Mouse (Mus musculus) heart, adult 2 months (tissue): ENCODE results near the gene Pik3cb. TPM values are rescaled to one million over a fixed set of nuclear protein-coding genes. Genes with fewer than 3 reads are reported as not detected.

Source experiments
- DNase-seq, 2 experiments: peaks; one replicate each; pipeline ENCODE4 v3.0.0; 2021
- H3K27ac ChIP-seq: fragments of 200-600 bp; 2 replicates; pipeline ENCODE4 v1.8.1; 2022
- H3K27me3 ChIP-seq: fragments of 200-500 bp; 2 replicates; pipeline ENCODE4 v1.6.1; 2012; ENCODE audit warnings: mild to moderate bottlenecking, low read length, inconsistent platforms, mixed read lengths; ENCODE audit not compliant: control insufficient read depth, insufficient read depth
- H3K36me3 ChIP-seq: fragments of 200-500 bp; 2 replicates; pipeline ENCODE4 v1.6.1; 2012; ENCODE audit warnings: low read length, inconsistent platforms; ENCODE audit not compliant: control insufficient read depth, insufficient read depth
- H3K4me1 ChIP-seq: fragments of 200-500 bp; 2 replicates; pipeline ENCODE4 v1.6.1; 2011; ENCODE audit warnings: low read length; ENCODE audit not compliant: control insufficient read depth, insufficient read depth
- H3K4me3 ChIP-seq: fragments of 200-600 bp; 2 replicates; pipeline ENCODE4 v1.8.1; 2022
- H3K79me2 ChIP-seq: fragments of 200-500 bp; replicated peaks from 2 replicates; pipeline ENCODE4 v1.6.1; 2012; ENCODE audit warnings: mild to moderate bottlenecking, inconsistent platforms, low read length, moderate library complexity, mixed read lengths; ENCODE audit not compliant: control insufficient read depth, insufficient read depth
- H3K9ac ChIP-seq: fragments of 200-500 bp; 2 replicates; pipeline ENCODE4 v1.6.1; 2012; ENCODE audit warnings: low read depth, mild to moderate bottlenecking, control low read depth, inconsistent platforms, low read length, mixed read lengths
- CTCF ChIP-seq: fragments of 200-600 bp; IDR thresholded peaks from 2 replicates; pipeline ENCODE4 v1.8.1; 2022; ENCODE audit warnings: antibody characterized with exemption, mild to moderate bottlenecking, moderate library complexity
- EP300 ChIP-seq: fragments of 200-500 bp; IDR thresholded peaks from 2 replicates; pipeline ENCODE4 v1.6.1; 2011; ENCODE audit warnings: low read depth, low read length, control low read depth; ENCODE audit not compliant: insufficient read depth
- POLR2A ChIP-seq: fragments of 200-500 bp; IDR thresholded peaks from 2 replicates; pipeline ENCODE4 v1.6.1; 2011; ENCODE audit warnings: mild to moderate bottlenecking, low read depth, low read length, control low read depth; ENCODE audit not compliant: insufficient read depth
- WGBS: fragments of 180-500 bp; shearing (Covaris S2); methylation state at CpG from one replicate; pipeline ENCODE4 v1.1.7; 2018; 5-methylcytosine and 5-hydroxymethylcytosine counted together
- intact Hi-C: fragments of 180-260 bp; cut with DNase I; formaldehyde crosslinking; loops from one replicate; pipeline ENCODE4 v1.15.1; 2025
- polyA plus RNA-seq: library from polyadenylated mRNA; depleted of rRNA; stranded (reverse); fragments of >200 nt; gene quantifications from 2 replicates; pipeline ENCODE4 v1.2.3, GENCODE M21; 2012
- total RNA-seq, 2 experiments: library from RNA; stranded (reverse); gene quantifications; 2 replicates each; pipeline ENCODE4 v1.2.3; 2021

Gene Pik3cb
- total and polyA plus RNA-seq, 3 experiments = 2.6 to 10.8 (median 10.0) TPM

DNA sequence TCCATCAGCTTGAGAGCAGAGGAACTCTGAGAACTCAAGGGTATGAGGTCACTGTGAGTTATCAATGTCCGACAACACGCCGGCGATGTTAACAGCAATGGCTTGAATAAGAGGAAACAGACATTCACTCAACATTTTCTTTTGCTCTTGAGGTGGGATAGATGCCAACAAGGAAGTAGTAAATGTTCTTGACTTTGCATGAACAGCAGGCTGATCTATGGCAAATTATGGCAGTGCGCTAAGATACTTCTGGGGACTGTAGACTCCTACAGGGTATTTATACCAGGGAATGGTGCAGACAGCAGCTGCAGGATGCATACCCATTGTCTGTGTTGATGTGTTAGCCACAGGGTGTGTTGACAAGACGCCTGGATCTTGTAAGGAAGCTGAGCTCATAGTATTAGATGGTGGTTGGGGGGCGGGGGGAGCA lies 17.8 kb upstream of the Pik3cb start:
- Histone ChIP-seq H3K4me1 (peaks cover 2% of the 10 kb centered on the region), H3K36me3 (no peaks in the 10 kb centered on the region), H3K4me3 (no peak overlapping the region), H3K9ac (no peak overlapping the region), H3K27me3 (no peaks in the 10 kb centered on the region), H3K27ac (no peak overlapping the region), H3K79me2 (no peaks in the 10 kb centered on the region)
- WGBS = 9% methylated on average over 7 of the region's 7 CpGs
- DNase-seq = no peak
- intact Hi-C loops = no loop called here
- no peak for TF ChIP-seq POLR2A

DNA sequence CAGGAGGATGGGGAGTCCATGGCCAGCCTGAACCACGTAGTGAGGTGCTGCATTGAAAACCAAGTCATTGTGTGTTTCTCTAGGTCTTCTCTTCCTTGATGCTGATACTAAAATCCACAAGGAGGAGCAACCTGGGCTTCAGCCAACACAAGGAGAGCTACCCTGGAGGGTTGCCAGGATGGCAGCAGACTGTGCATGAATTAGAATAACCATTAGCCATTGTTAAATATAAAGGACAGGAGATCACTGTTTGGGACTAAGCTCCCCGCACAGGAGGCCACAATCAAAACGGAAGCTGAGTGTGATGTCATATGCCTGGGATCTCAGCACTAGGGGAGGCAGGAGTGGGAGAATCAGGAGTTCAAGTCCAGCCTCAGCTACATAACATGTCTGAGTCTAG lies 13.2 kb upstream of the Pik3cb start:
- intact Hi-C loops = no loop called here
- Histone ChIP-seq H3K36me3 (no peaks in the 10 kb centered on the region), H3K9ac (no peak overlapping the region), H3K79me2 (no peaks in the 10 kb centered on the region), H3K27ac (no peak overlapping the region), H3K4me1 (peaks cover under 1% of the 10 kb centered on the region), H3K27me3 (no peaks in the 10 kb centered on the region), H3K4me3 (no peak overlapping the region)
- TF ChIP-seq EP300 = no peak
- TF ChIP-seq CTCF = peak; percentile 33
- DNase-seq = peak; percentile 39 to 56
- 23% methylated on average over 3 of the region's 3 CpGs for WGBS

DNA sequence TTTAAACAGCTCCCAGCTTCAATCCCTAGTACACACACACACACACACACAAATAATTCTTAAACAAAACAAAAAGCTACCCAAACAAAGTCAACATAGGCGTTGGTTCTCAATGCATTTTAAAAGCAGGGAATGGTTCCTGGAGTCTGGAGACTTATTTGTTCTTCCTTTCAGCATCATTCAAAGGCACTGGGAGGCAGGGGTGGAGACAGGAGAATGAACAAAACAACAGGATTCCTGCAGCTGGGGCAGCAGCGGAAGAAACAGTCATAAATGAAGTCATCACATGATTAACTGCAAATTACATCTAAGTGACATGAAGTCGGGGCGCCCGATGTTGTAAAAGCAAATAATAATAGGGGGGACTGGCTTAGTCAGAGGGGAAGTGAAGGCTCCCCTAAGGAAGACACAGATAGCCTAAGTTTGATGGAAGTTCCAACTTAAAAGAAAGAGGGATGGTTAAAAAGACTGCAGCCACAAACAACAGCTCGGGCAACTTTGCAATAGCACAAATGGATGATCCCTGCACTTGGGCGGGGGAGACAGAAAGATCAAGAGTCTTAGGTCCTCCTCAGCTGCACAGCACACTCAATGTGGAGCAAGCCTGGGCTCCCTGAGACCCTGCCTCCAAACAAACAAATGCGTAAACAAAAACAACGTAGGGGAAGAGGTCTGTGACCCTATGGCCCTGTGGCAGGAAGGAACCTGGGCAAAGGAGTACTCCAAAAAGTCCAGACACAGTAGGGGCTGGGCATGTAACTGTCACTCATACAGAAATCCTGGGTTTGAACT lies 12.5 kb upstream of the Pik3cb start:
- H3K36me3 ChIP-seq = no peaks in the 10 kb centered on the region
- H3K4me1 ChIP-seq = no peaks in the 10 kb centered on the region
- intact Hi-C loops = no loop called here
- no peak overlapping the region for H3K4me3 ChIP-seq
- no peak for TF ChIP-seq EP300
- no peak for TF ChIP-seq POLR2A
- TF ChIP-seq CTCF = no peak
- no peak for DNase-seq
- WGBS = 42% methylated on average over 9 of the region's 9 CpGs
- peak overlapping the region; percentile 31; the same call in 1 of the 2 replicates for H3K27ac ChIP-seq
- no peaks in the 10 kb centered on the region for H3K79me2 ChIP-seq
- H3K27me3 ChIP-seq = no peaks in the 10 kb centered on the region
- H3K9ac ChIP-seq = no peak overlapping the region

DNA sequence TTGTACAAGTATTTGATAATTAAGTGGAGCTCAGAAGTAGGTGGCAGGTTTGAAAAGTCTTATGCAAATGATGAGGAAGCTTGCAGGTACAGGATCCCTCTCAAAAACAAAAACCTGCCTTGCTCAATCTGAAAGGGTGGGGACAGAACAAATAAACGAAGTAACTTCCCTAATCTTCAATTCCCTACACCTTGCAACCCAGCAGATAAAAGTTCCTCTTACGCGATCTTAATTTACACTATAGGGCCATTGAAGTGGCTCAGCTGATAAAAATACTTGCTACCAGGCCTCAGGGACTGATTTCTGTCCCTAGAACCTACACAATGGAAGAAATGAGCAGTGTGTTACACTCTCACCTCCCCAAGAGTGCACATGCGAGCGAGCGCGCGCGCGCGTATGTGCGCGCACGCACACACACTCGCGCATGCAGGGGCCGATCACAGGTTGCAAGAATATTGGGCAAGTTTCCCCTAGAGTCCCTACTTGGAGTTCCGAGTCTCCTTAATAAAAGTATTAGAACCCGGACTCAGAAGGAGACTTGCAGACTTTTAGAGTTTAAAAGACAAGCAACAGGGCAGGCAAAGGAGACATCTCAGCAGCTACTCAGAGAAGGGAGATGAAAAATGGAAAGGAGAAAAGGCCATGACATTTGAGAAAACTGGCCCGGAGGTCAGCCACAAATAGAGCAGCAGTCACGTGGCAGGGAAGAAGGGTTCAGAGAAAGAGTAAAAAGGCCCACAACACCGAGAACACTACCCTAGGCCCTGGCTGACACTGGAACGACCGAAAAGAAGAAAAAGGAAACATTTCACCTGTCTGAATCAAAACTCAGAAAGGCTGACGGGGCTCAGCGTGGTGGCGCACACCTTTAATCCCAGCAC lies 6.7 kb upstream of the Pik3cb start:
- H3K27ac ChIP-seq = no peak overlapping the region
- intact Hi-C loops = loop anchor here (10.0 kb wide), 1 partner anchor 288 kb away; the partner anchor contains the start of gene Mras
- H3K36me3 ChIP-seq = no peaks in the 10 kb centered on the region
- H3K27me3 ChIP-seq = no peaks in the 10 kb centered on the region
- no peaks in the 10 kb centered on the region for H3K4me1 ChIP-seq
- TF ChIP-seq POLR2A = no peak
- TF ChIP-seq CTCF = no peak
- no peak for TF ChIP-seq EP300
- no peak for DNase-seq
- no peaks in the 10 kb centered on the region for H3K79me2 ChIP-seq
- H3K9ac ChIP-seq = no peak overlapping the region
- H3K4me3 ChIP-seq = no peak overlapping the region
- WGBS = 82% methylated on average over 27 of the region's 27 CpGs

DNA sequence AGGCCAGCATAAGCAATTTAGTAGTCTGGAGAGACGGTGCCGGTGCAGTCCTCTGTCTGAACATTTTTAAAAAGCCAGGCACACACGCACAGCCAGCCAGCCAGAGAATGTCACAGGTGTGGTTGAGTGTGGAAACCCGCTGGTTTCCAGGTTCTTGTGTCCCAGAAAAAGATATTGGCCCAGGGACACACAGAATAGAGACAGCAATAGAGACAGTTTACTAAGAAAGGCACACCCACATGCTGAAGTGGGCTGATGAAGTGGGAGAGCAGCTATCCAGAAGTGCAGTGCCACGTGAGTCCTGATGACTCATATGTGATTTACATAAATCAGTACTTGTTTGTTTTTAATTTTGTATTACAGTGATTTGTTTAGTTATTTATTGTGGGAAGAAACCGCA lies 5.3 kb upstream of the Pik3cb start:
- WGBS = 47% methylated on average over 6 of the region's 6 CpGs
- no peak overlapping the region for H3K27ac ChIP-seq
- no peaks in the 10 kb centered on the region for H3K36me3 ChIP-seq
- no peaks in the 10 kb centered on the region for H3K27me3 ChIP-seq
- H3K9ac ChIP-seq = no peak overlapping the region
- no peak for DNase-seq
- H3K79me2 ChIP-seq = no peaks in the 10 kb centered on the region
- intact Hi-C loops = loop anchor here (10.0 kb wide), 1 partner anchor 289 kb away; the partner anchor contains the start of gene Mras
- H3K4me3 ChIP-seq = no peak overlapping the region
- no peak for TF ChIP-seq POLR2A
- TF ChIP-seq CTCF = no peak
- TF ChIP-seq EP300 = no peak
- peaks cover 2% of the 10 kb centered on the region; the same call in 1 of the 2 replicates for H3K4me1 ChIP-seq
